Mouse (Mus musculus) lung, postnatal 25 days (tissue): Measurements from ENCODE around the gene Calm4.
A peak's percentile ranks its signal among the peaks of the same experiment; 100 is the strongest.
"Not testable (repeated sequence)": the region's sequence is repeated elsewhere in the genome, so short reads cannot be mapped to it uniquely, and the experiment has no call there.

Source experiments
- DNase-seq: peaks from one replicate; pipeline ENCODE4 v3.0.0; 2022; ENCODE audit warnings: low spot score

The Calm4 gene

GRCm38 (mm10) chr13:3837312-3837807 is at the start of gene Calm4:
Calm4 (plus strand) TSS chr13:3837757.
- not testable (repeated sequence) for DNase-seq

- DNase-seq = no peak
Measured at GRCm38 (mm10) chr13:3788588-3788987, 49.0 kb upstream of the Calm4 start.

DNA sequence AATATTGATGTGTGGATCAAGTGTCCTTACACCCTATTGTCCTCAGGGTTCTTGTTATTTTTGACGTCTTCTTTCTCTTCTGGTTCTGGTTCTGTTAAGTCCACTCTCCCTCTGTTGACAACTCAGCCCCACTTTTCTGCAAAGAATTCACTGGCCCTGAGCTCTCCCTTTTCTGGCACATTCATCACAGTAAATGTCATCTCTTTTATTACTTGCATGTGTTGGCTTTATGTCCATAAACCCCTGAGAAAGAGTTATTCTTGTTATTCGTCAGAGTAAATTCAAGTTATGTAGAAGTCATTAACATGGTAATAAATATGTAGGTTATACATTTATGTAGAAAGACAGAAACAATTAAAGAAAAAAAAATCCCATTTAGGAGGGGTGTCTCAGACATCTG is 48.0 kb upstream of the Calm4 start:
- DNase-seq = no peak

GRCm38 (mm10) chr13:3796649-3797048 is 40.9 kb upstream of the Calm4 start:
- no peak for DNase-seq

- peak; percentile 40 for DNase-seq
Measured at GRCm38 (mm10) chr13:3798751-3799150, 38.8 kb upstream of the Calm4 start.

- DNase-seq = no peak
Measured at GRCm38 (mm10) chr13:3799386-3799785, 38.2 kb upstream of the Calm4 start.

GRCm38 (mm10) chr13:3804186-3804585 is 33.4 kb upstream of the Calm4 start, which contains the start of gene Calml3:
Calml3 (minus strand) TSS chr13:3804316.
- DNase-seq = no peak

DNA sequence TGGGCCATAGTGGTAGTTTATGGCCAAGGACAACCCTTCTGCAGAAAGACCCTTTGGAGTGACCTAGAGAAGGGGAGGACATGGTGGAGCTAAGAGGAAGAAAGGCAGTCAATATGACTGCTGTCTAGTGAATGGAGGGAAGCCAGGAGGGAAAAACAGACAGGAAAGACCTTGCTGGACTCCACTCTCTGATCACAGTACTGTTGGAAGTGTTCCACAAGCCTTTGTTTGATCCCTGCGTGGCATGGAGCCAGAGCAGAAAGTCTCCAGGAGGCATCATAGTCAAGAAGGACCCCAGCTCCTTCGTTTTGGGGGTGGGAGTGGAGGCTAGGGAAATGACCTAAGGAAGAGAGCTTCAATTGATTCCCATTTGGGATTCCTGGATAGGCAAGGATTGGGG is 32.4 kb upstream of the Calm4 start:
- DNase-seq = no peak

GRCm38 (mm10) chr13:3805638-3806037 is 31.9 kb upstream of the Calm4 start:
- peak; percentile 51 for DNase-seq

- DNase-seq = no peak
Measured at GRCm38 (mm10) chr13:3807131-3807827, 30.3 kb upstream of the Calm4 start.

DNA sequence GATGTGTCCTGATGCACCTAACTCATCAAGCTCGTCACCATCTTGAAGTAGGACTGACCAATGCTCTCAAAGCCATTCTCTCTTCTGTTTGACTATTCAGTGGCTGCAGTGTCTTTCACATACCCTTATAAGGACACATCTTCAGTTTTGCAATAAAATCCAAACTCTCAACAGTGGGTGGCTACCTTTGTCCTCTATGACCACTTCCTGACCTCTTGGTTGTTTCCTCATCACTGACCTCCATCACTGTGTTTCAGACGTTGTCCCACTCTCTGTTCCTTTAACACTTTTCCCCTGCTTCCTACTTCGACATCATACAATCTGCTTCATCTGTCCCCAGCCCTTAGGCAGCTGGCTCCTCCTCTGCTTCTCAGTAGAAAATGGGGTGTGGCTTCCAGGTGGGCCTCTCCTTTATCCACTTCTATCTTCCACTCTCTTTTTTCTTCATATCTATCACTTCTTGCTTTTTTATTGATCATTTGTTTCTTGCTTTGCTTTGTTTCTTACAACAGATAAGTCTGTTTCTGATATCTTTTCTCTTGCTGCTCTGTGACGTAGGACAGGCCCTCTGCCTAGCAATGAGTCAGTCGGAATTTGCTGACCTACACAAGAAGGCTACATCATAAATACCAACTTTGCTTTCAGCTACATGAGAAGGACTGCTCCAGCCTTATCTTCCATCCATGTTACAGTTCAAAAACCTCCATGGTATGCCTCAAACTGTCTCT is 19.4 kb upstream of the Calm4 start:
- peak; percentile 38 for DNase-seq

GRCm38 (mm10) chr13:3818740-3819076 is 18.8 kb upstream of the Calm4 start:
- DNase-seq = no peak

- DNase-seq = no peak
Measured at GRCm38 (mm10) chr13:3822105-3822504, 15.5 kb upstream of the Calm4 start.

DNA sequence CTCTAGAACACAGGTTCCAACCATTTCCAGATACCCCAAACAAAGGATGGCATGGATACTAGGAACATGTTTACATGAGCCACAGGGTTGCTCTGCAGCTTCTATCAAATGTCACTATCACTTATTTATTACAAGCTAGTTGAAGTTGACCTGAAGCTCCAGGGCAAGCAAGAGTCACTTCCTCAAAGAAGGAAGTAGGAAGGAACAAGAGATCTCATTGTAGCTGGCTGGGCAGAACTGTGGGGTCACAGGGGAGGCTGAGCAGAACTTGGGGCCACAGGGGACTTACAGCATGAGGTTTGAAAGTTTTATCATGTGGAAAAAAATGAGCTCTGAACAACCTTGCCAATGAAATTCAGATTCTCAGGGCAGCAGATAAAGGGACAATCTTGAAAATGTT is 11.8 kb upstream of the Calm4 start:
- DNase-seq = no peak

DNA sequence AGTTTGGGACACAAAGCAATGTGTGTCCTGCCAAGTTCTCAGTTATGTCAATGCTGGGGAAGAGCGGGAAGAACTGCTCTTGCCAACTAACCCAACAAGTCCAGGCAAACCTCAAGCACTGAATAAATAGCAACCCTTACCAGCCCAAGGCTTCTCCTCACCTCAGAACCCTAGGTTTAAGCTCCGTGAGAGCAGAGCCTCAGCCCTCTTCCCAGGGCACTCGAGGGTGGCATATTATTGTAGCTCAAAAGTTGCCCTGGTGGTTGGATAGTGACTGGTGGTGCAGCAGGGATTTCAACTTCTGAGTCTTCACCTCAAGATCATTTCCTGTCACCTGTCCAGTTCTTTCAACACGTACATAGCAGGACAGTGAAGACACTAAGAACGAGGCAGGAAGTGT is 6.0 kb upstream of the Calm4 start:
- peak; percentile 38 for DNase-seq

GRCm38 (mm10) chr13:3831994-3832393 is 5.6 kb upstream of the Calm4 start:
- DNase-seq = peak; percentile 74

DNA sequence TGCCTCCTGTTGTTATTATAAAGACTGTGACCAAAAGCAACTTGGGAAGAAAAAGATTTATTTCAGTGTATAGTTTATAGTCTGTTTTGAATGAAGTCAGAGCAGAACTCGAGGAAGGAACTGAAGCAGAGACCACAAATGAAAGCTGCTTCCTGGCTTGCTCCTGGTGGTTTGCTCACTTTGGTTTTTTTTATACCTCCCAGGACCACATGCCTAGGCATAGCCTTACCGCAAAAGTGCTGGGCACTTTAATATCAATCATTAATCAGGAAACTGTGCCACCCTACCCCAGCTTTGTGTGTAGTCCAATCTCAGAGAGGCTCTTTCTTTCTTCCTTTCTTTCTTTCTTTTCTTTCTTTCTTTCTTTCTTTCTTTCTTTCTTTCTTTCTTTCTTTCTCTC is 5.1 kb upstream of the Calm4 start:
- DNase-seq = peak; percentile 37

DNA sequence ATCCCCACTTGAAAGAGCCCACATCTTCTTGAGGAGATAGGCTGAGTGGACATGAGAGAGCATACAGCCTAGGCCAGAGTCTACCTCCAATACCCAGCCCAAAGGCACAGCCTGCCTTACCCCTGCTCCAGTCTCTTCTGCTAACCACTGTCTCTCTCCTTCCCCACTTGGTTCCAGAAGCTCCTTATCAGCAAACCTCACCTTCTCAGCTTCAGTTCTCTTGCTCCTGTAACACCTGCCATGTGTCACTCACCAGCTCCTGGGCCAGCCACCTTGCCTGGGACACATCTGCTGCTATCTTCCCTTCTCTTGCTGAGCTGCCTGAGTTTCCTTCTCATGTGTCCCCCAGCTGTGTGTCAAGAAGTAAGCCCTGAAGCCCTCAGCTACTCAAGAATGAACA is 3.9 kb upstream of the Calm4 start:
- DNase-seq = not testable (repeated sequence)

GRCm38 (mm10) chr13:3840662-3841061 is 3.1 kb downstream of the Calm4 start:
- not testable (repeated sequence) for DNase-seq

GRCm38 (mm10) chr13:3850330-3850729 is 12.8 kb downstream of the Calm4 start:
- no peak for DNase-seq

DNA sequence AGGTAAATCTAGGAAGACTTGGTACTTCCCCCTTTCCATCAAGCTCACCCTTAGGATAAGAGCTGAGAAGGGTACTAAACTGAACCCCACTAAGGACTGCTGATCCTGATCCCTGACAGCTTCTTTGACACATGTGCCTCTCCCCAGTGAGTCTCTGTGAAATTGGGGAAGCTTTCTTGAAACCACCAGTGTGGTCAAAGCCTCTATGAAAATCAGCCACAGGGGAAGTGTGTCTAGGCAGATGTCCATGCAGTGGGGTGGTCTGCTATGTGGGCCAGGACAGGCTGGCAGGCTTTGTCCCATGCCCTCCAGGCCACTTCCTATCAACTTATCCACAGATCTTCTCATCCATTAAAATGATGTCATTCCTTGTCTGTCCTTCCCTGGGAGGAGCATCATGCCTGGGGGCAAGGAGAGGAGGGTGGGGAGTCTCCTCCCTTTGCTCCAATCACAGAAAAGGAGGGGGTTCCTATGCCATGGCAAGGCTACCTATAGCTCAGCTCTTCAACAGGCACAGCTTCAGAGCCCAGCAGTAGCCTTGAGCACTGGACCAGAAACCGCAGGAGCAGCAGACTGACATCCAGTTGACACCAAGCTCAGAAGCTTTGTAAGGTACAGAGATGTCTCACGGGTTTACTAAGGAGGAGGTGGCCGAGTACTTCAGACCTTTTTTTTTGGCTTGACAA is 16.2 kb downstream of the Calm4 start, which contains the start of gene Calm5:
Gene Calm5 (plus strand): TSS at position 526 of the 686 bp plus-strand sequence.
- not testable (repeated sequence) for DNase-seq

GRCm38 (mm10) chr13:3854856-3855255 is 17.3 kb downstream of the Calm4 start:
- DNase-seq = no peak

GRCm38 (mm10) chr13:3856252-3856651 is 18.7 kb downstream of the Calm4 start:
- DNase-seq = no peak
